Mouse (Mus musculus): Measurements from ENCODE around the gene Glis1. TPM values are rescaled to one million over a fixed set of nuclear protein-coding genes. Genes with fewer than 3 reads are reported as not detected.

Gene Glis1
- polyA plus RNA-seq, 2 experiments = 9.0 to 10.0 TPM

DNA sequence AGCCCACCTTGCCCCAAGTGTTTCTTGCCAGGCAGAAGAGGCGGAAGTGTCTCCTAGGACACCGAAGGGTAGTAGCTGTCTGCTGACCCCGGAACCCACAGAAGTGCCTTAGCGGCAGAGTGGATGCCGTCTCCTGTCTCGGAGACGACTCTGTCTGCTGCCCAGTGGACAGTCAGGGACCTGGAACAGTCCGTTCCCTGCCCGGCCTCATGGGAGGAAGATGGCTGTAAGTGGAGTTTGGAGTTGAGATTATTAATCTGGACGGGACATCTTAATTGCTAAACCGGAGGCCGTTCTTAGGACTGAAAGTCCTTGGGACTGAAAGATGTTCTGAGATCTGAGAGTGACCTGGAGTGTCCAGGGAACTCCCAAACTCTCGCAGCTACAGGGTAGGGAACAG is 15.1 kb downstream of the Glis1 start:
- Histone ChIP-seq H3K4me1 (ENCODE audit: control insufficient read depth, insufficient read depth, low read length) (no peaks in the 10 kb centered on the region), H3K4me2 (replicated peaks; ENCODE audit: low read depth, low read length, severe bottlenecking) (no peak overlapping the region), H3K27ac (replicated peaks; ENCODE audit: low read depth, low read length) (no peak overlapping the region), H3K36me3 (ENCODE audit: control insufficient read depth, insufficient read depth, low read length) (no peaks in the 10 kb centered on the region), H3K4me3 (replicated peaks; ENCODE audit: low read length) (no peak overlapping the region), H3K9ac (ENCODE audit: low read depth, low read length, severe bottlenecking) (no peak overlapping the region), H3K9me3 (ENCODE audit: control insufficient read depth, low read length) (0 out of 2 replicates have a peak, but pooled peaks cover 3% of the 10 kb centered on the region), H3K27me3 (ENCODE audit: control insufficient read depth, insufficient read depth, low read length) (peaks cover 4% of the 10 kb centered on the region; the same call in 1 of the 2 replicates)
- ATAC-seq (ENCODE audit: low FRiP score, low read depth) = no peak
- 89% methylated on average over 13 of the region's 13 CpGs for WGBS
- DNase-seq (ENCODE audit: low spot score) = no peak
- no peak for TF ChIP-seq POLR2A (IDR thresholded peaks at IDR 0.05; ENCODE audit: borderline replicate concordance, extremely low read depth, insufficient read depth, insufficient read length)

GRCm38 (mm10) chr4:107452266-107453015 is 18.1 kb downstream of the Glis1 start:
- Histone ChIP-seq H3K4me2 (replicated peaks; ENCODE audit: low read depth, low read length, severe bottlenecking) (no peak overlapping the region), H3K9ac (ENCODE audit: low read depth, low read length, severe bottlenecking) (no peak overlapping the region), H3K36me3 (ENCODE audit: control insufficient read depth, insufficient read depth, low read length) (no peaks in the 10 kb centered on the region), H3K27me3 (ENCODE audit: control insufficient read depth, insufficient read depth, low read length) (no peaks in the 10 kb centered on the region), H3K27ac (replicated peaks; ENCODE audit: low read depth, low read length) (no peak overlapping the region), H3K9me3 (ENCODE audit: control insufficient read depth, low read length) (no peaks in the 10 kb centered on the region), H3K4me1 (ENCODE audit: control insufficient read depth, insufficient read depth, low read length) (peaks cover 5% of the 10 kb centered on the region), H3K4me3 (replicated peaks; ENCODE audit: low read length) (no peak overlapping the region)
- no peak for TF ChIP-seq POLR2A (IDR thresholded peaks at IDR 0.05; ENCODE audit: borderline replicate concordance, extremely low read depth, insufficient read depth, insufficient read length)
- ATAC-seq (ENCODE audit: low FRiP score, low read depth) (no peak), DNase-seq (ENCODE audit: low spot score) (no peak)
- 75% methylated on average over 18 of the region's 18 CpGs for WGBS

- H3K27ac ChIP-seq (replicated peaks; ENCODE audit: low read depth, low read length) = no peak overlapping the region
- H3K36me3 ChIP-seq (ENCODE audit: control insufficient read depth, insufficient read depth, low read length) = no peaks in the 10 kb centered on the region
- DNase-seq (ENCODE audit: low spot score) (peak; percentile 80), ATAC-seq (ENCODE audit: low FRiP score, low read depth) (peak; percentile 63)
- H3K4me2 ChIP-seq (replicated peaks; ENCODE audit: low read depth, low read length, severe bottlenecking) = no peak overlapping the region
- no peaks in the 10 kb centered on the region for H3K27me3 ChIP-seq (ENCODE audit: control insufficient read depth, insufficient read depth, low read length)
- peaks cover 15% of the 10 kb centered on the region for H3K4me1 ChIP-seq (ENCODE audit: control insufficient read depth, insufficient read depth, low read length)
- no peaks in the 10 kb centered on the region for H3K9me3 ChIP-seq (ENCODE audit: control insufficient read depth, low read length)
- TF ChIP-seq POLR2A (IDR thresholded peaks at IDR 0.05; ENCODE audit: borderline replicate concordance, extremely low read depth, insufficient read depth, insufficient read length) = no peak
- H3K4me3 ChIP-seq (replicated peaks; ENCODE audit: low read length) = no peak overlapping the region
- WGBS = 68% methylated on average over 16 of the region's 16 CpGs
- H3K9ac ChIP-seq (ENCODE audit: low read depth, low read length, severe bottlenecking) = no peak overlapping the region
These were observed 19.0 kb downstream of the Glis1 start for GRCm38 (mm10) chr4:107453141-107453984.

DNA sequence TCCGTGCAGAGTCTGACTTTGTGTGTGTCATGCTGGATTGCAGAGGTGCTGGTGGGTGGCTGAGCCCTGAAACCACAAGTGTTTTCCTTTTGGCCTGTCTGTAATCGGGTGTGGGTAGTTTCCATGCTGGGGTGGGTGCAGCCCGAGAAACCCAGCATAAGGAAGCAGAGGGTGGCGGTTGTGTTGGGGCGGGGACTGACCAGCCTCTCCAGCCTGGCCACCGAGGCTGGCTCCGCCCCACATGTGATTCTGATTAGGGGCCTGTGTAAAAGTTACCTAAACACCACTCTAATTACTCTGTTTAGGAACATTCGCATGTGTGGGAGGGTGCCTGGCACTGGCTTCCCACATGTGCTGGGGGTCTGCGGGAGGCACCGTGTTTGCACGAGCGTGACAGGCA is 23.2 kb downstream of the Glis1 start:
- no peaks in the 10 kb centered on the region for H3K9me3 ChIP-seq (ENCODE audit: control insufficient read depth, low read length)
- peaks cover 22% of the 10 kb centered on the region for H3K4me1 ChIP-seq (ENCODE audit: control insufficient read depth, insufficient read depth, low read length)
- ATAC-seq (ENCODE audit: low FRiP score, low read depth) = peak; percentile 58
- H3K4me3 ChIP-seq (replicated peaks; ENCODE audit: low read length) = peak overlapping the region; percentile 14
- no peaks in the 10 kb centered on the region for H3K27me3 ChIP-seq (ENCODE audit: control insufficient read depth, insufficient read depth, low read length)
- TF ChIP-seq POLR2A (IDR thresholded peaks at IDR 0.05; ENCODE audit: borderline replicate concordance, extremely low read depth, insufficient read depth, insufficient read length) = no peak
- H3K27ac ChIP-seq (replicated peaks; ENCODE audit: low read depth, low read length) = no peak overlapping the region
- H3K36me3 ChIP-seq (ENCODE audit: control insufficient read depth, insufficient read depth, low read length) = no peaks in the 10 kb centered on the region
- 10% methylated on average over 12 of the region's 12 CpGs for WGBS
- H3K9ac ChIP-seq (ENCODE audit: low read depth, low read length, severe bottlenecking) = peak overlapping the region; percentile 21; the same call in 1 of the 2 replicates
- peak overlapping the region; percentile 45 for H3K4me2 ChIP-seq (replicated peaks; ENCODE audit: low read depth, low read length, severe bottlenecking)
- DNase-seq (ENCODE audit: low spot score) = peak; percentile 53

GRCm38 (mm10) chr4:107458907-107459306 is 24.5 kb downstream of the Glis1 start:
- H3K36me3 ChIP-seq (ENCODE audit: control insufficient read depth, insufficient read depth, low read length) = no peaks in the 10 kb centered on the region
- H3K4me2 ChIP-seq (replicated peaks; ENCODE audit: low read depth, low read length, severe bottlenecking) = no peak overlapping the region
- H3K27ac ChIP-seq (replicated peaks; ENCODE audit: low read depth, low read length) = no peak overlapping the region
- ATAC-seq (ENCODE audit: low FRiP score, low read depth) (no peak), DNase-seq (ENCODE audit: low spot score) (no peak)
- H3K4me3 ChIP-seq (replicated peaks; ENCODE audit: low read length) = no peak overlapping the region
- no peak overlapping the region for H3K9ac ChIP-seq (ENCODE audit: low read depth, low read length, severe bottlenecking)
- WGBS = 76% methylated on average over 17 of the region's 17 CpGs
- no peaks in the 10 kb centered on the region for H3K27me3 ChIP-seq (ENCODE audit: control insufficient read depth, insufficient read depth, low read length)
- no peaks in the 10 kb centered on the region for H3K9me3 ChIP-seq (ENCODE audit: control insufficient read depth, low read length)
- TF ChIP-seq POLR2A (IDR thresholded peaks at IDR 0.05; ENCODE audit: borderline replicate concordance, extremely low read depth, insufficient read depth, insufficient read length) = no peak
- peaks cover 28% of the 10 kb centered on the region for H3K4me1 ChIP-seq (ENCODE audit: control insufficient read depth, insufficient read depth, low read length)
